Mouse (Mus musculus): ENCODE results near the gene Kif16b. TPM values are rescaled to one million over a fixed set of nuclear protein-coding genes. Genes with fewer than 3 reads are reported as not detected.

Kif16b gene
- polyA plus RNA-seq, 1 experiment from 2014 or later = 17.0 TPM

Other genes with a start within 250 kb of the Kif16b start
- gene Snrpb2, start 161.5 kb upstream of the Kif16b start, polyA plus RNA-seq (2015; fragmentation: Nextera tagmentation; extraction: Ambion mirVana) = 78.3 and 102 TPM in 2 replicates
- 0.32 and 0.35 TPM in 2 replicates for gene Otor, start 176.9 kb upstream of the Kif16b start, polyA plus RNA-seq (2015; fragmentation: Nextera tagmentation; extraction: Ambion mirVana)